Mouse (Mus musculus) CH12.LX (cell line): ENCODE measurements at regions not wholly inside any gene's neighbourhood (a gene's known extent, or its start where the extent isn't known, plus 50 kb on each side); places are given as distances from the start of the nearest gene placed in this dataset.

Experiments
- DNase-seq: peaks from one replicate; pipeline ENCODE4 v3.0.0-alpha.2; 2013; ENCODE audit errors: extremely low read depth
- H3K27ac ChIP-seq: 2 replicates; pipeline ENCODE4 v1.5.1; 2012; ENCODE audit warnings: low read depth, mild to moderate bottlenecking, control low read depth, moderate library complexity; ENCODE audit not compliant: insufficient read depth
- H3K27me3 ChIP-seq: replicated peaks from 2 replicates; pipeline ENCODE3; 2012; ENCODE audit warnings: inconsistent platforms
- H3K36me3 ChIP-seq, 2 experiments: replicated peaks in 1 of 2; 2 replicates each; pipeline versions ENCODE3 to v1.6.1; 2012; ENCODE audit warnings: inconsistent platforms in 1 of 2, low read length in 1 of 2, mild to moderate bottlenecking in 1 of 2, mixed read lengths in 1 of 2, moderate library complexity in 1 of 2; ENCODE audit not compliant: control insufficient read depth in 1 of 2, insufficient read depth in 1 of 2
- H3K4me1 ChIP-seq, 2 experiments: 2 replicates each; pipeline ENCODE4 v1.6.1; 2012; ENCODE audit warnings: inconsistent platforms in 1 of 2, moderate library complexity in 1 of 2; ENCODE audit not compliant: insufficient read depth in 2 of 2, control insufficient read depth in 1 of 2
- H3K4me2 ChIP-seq: 2 replicates; pipeline ENCODE4 v1.6.1; 2012; ENCODE audit warnings: low read depth, mild to moderate bottlenecking, control low read depth; ENCODE audit not compliant: poor library complexity, insufficient read depth, severe bottlenecking
- H3K4me3 ChIP-seq, 3 experiments: fragments of 150-350 bp in 1 of 3; sonication (generic) in 1 of 3; replicated peaks in 1 of 3; 2 replicates each; pipeline versions ENCODE3 to v1.5.1; 2011 to 2012; ENCODE audit warnings: low read depth in 2 of 3, low read length in 2 of 3, mild to moderate bottlenecking in 2 of 3, moderate library complexity in 2 of 3, control low read depth in 1 of 3, improper control_type of control experiment in 1 of 3, inconsistent platforms in 1 of 3, mixed read lengths in 1 of 3; ENCODE audit not compliant: poor library complexity in 1 of 3
- H3K79me2 ChIP-seq: replicated peaks from 2 replicates; pipeline ENCODE4 v1.6.1; 2012; ENCODE audit warnings: mild to moderate bottlenecking, moderate library complexity; ENCODE audit not compliant: control insufficient read depth, poor library complexity, insufficient read depth, severe bottlenecking; ENCODE audit errors: extremely low read depth
- H3K9ac ChIP-seq: 2 replicates; pipeline ENCODE4 v1.6.1; 2012; ENCODE audit warnings: low read depth, mild to moderate bottlenecking, control low read depth, moderate library complexity; ENCODE audit not compliant: insufficient read depth
- H3K9me3 ChIP-seq: replicated peaks from 2 replicates; pipeline ENCODE3; 2012; ENCODE audit warnings: low read length, inconsistent platforms, mixed read lengths
- E2F4 ChIP-seq: IDR thresholded peaks from 2 replicates; pipeline ENCODE4 v1.6.1; 2011; ENCODE audit warnings: low read depth, low read length, improper control_type of control experiment; ENCODE audit not compliant: insufficient replicate concordance
- ELF1 ChIP-seq: IDR thresholded peaks from 2 replicates; pipeline ENCODE4 v1.6.1; 2014; ENCODE audit warnings: low read depth, mild to moderate bottlenecking, inconsistent platforms, low read length, improper control_type of control experiment
- EP300 ChIP-seq: IDR thresholded peaks from 2 replicates; pipeline ENCODE4 v1.6.1; 2011; ENCODE audit warnings: low read length, improper control_type of control experiment
- GABPA ChIP-seq: IDR thresholded peaks from 2 replicates; pipeline ENCODE4 v1.6.1; 2012; ENCODE audit warnings: low read depth, low read length, improper control_type of control experiment, inconsistent platforms; ENCODE audit not compliant: insufficient replicate concordance
- IRF4 ChIP-seq: IDR thresholded peaks from 2 replicates; pipeline ENCODE4 v1.6.1; 2014; ENCODE audit warnings: low read depth, mild to moderate bottlenecking, inconsistent platforms, low read length, improper control_type of control experiment
- KAT2A ChIP-seq: IDR thresholded peaks from 2 replicates; pipeline ENCODE4 v1.6.1; 2012; ENCODE audit warnings: low read length, improper control_type of control experiment, inconsistent platforms; ENCODE audit not compliant: insufficient replicate concordance
- MAFK ChIP-seq: IDR thresholded peaks from 2 replicates; pipeline ENCODE4 v1.6.1; 2011; ENCODE audit warnings: low read length, improper control_type of control experiment; ENCODE audit not compliant: insufficient replicate concordance
- MAX ChIP-seq: IDR thresholded peaks from 2 replicates; pipeline ENCODE4 v1.6.1; 2011; ENCODE audit warnings: low read length, improper control_type of control experiment
- MEF2A ChIP-seq: IDR thresholded peaks from 2 replicates; pipeline ENCODE4 v1.6.1; 2014; ENCODE audit warnings: low read depth, mild to moderate bottlenecking, inconsistent platforms, low read length, improper control_type of control experiment, borderline replicate concordance
- MXI1 ChIP-seq: IDR thresholded peaks from 2 replicates; pipeline ENCODE4 v1.6.1; 2011; ENCODE audit warnings: mild to moderate bottlenecking, low read depth, low read length, improper control_type of control experiment
- NRF1 ChIP-seq: IDR thresholded peaks from 2 replicates; pipeline ENCODE4 v1.6.1; 2014; ENCODE audit warnings: low read depth, mild to moderate bottlenecking, inconsistent platforms, low read length, improper control_type of control experiment, moderate library complexity
- PAX5 ChIP-seq: IDR thresholded peaks from 2 replicates; pipeline ENCODE4 v1.6.1; 2012; ENCODE audit warnings: low read length, inconsistent platforms, mixed read lengths
- POLR2A ChIP-seq: IDR thresholded peaks from 2 replicates; pipeline ENCODE4 v1.6.1; 2011; ENCODE audit warnings: low read depth, mild to moderate bottlenecking, improper control_type of control experiment, low read length
- POLR2AphosphoS2 ChIP-seq: IDR thresholded peaks from 2 replicates; pipeline ENCODE4 v1.6.1; 2011; ENCODE audit warnings: low read depth, low read length, improper control_type of control experiment
- RAD21 ChIP-seq: IDR thresholded peaks from 2 replicates; pipeline ENCODE4 v1.6.1; 2011; ENCODE audit warnings: low read depth, mild to moderate bottlenecking, low read length, improper control_type of control experiment, moderate library complexity
- SIN3A ChIP-seq: IDR thresholded peaks from 2 replicates; pipeline ENCODE4 v1.6.1; 2012; ENCODE audit warnings: low read length, improper control_type of control experiment, inconsistent platforms
- SMC3 ChIP-seq: IDR thresholded peaks from 2 replicates; pipeline ENCODE4 v1.6.1; 2011; ENCODE audit warnings: low read depth, low read length, improper control_type of control experiment
- UBTF ChIP-seq: IDR thresholded peaks from 2 replicates; pipeline ENCODE4 v1.6.1; 2012; ENCODE audit warnings: low read depth, mild to moderate bottlenecking, inconsistent platforms, low read length, improper control_type of control experiment, moderate library complexity
- USF1 ChIP-seq: IDR thresholded peaks from 2 replicates; pipeline ENCODE4 v1.6.1; 2014; ENCODE audit warnings: low read depth, mild to moderate bottlenecking, inconsistent platforms, low read length, improper control_type of control experiment
- ZKSCAN1 ChIP-seq: IDR thresholded peaks from 2 replicates; pipeline ENCODE4 v1.6.1; 2012; ENCODE audit warnings: low read depth, inconsistent platforms, low read length, improper control_type of control experiment, borderline replicate concordance
- dilution Hi-C: fragments of 300-500 bp; cut with MboI; formaldehyde crosslinking; loops from 2 replicates; pipeline ENCODE4 v1.14.3; 2020; ENCODE audit warnings: low sequenced_read_pairs; ENCODE audit not compliant: extremely low pct_unique_long_range_greater_than_20kb, extremely low pct_ligation_motif_present
- in situ Hi-C: fragments of 300-500 bp; cut with MboI; formaldehyde crosslinking; loops from 3 replicates; pipeline ENCODE4 v1.14.3; 2019; ENCODE audit warnings: low sequenced_read_pairs, low pct_ligation_motif_present, low pct_unique_long_range_greater_than_20kb, mixed read lengths

DNA sequence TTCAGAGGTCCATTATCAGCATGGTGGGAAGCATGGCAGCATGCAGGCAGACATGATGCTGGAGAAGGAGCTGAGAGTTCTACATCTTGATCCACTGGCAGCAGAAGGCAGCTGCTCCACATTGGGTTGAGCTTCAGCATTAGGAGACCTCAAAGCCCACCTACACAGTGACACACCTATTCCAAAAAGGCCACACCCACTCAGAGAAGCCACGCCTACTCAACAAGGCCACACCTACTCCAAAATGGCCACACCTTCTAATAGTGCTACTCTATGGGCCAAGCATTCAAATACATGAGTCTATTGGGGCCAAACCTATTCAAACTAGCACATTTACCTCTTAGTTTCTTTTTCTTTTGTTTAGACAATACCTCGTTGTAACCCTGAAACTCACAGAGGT lies 50.4 kb upstream of the Sox13 start:
- no peaks in the 10 kb centered on the region for H3K9me3 ChIP-seq
- H3K4me2 ChIP-seq = no peak overlapping the region
- no peaks in the 10 kb centered on the region for H3K36me3 ChIP-seq
- H3K27me3 ChIP-seq = peaks cover 63% of the 10 kb centered on the region
- no peak overlapping the region for H3K9ac ChIP-seq
- in situ Hi-C loops (no loop called here), dilution Hi-C loops (no loop called here)
- no peak for DNase-seq
- TF ChIP-seq EP300 (no peak), ZKSCAN1 (no peak), MEF2A (no peak), USF1 (no peak), RAD21 (no peak), ELF1 (no peak), MXI1 (no peak), MAFK (no peak), SMC3 (no peak), POLR2AphosphoS2 (no peak), E2F4 (no peak), NRF1 (no peak), GABPA (no peak), POLR2A (no peak), MAX (no peak), PAX5 (no peak), SIN3A (no peak), IRF4 (no peak), KAT2A (no peak), UBTF (no peak)
- no peak overlapping the region for H3K27ac ChIP-seq
- no peaks in the 10 kb centered on the region for H3K79me2 ChIP-seq
- H3K4me3 ChIP-seq = no peak overlapping the region
- H3K4me1 ChIP-seq = no peaks in the 10 kb centered on the region; a peak in 1 of 4 replicates
